Mouse (Mus musculus): ENCODE measurements at regions not wholly inside any gene's neighbourhood (a gene's known extent, or its start where the extent isn't known, plus 50 kb on each side); places are given as distances from the start of the nearest gene placed in this dataset.
"Not testable (repeated sequence)": the region's sequence is repeated elsewhere in the genome, so short reads cannot be mapped to it uniquely, and the experiment has no call there.

- DNase-seq: peak; percentile 7
These were observed 225.6 kb upstream of the Gm11146 start for GRCm38 (mm10) chr16:77827322-77828117.

GRCm38 (mm10) chr16:77799709-77800108 lies 197.8 kb upstream of the Gm11146 start:
- DNase-seq: no peak

- no peak for DNase-seq
These were observed 195.0 kb upstream of the Gm11146 start for GRCm38 (mm10) chr16:77796926-77797325.

- DNase-seq: no peak
These were observed 187.8 kb upstream of the Gm11146 start for GRCm38 (mm10) chr16:77789652-77790051.

- no peak for DNase-seq
These were observed 187.3 kb upstream of the Gm11146 start for GRCm38 (mm10) chr16:77789206-77789605.

- DNase-seq: no peak
These were observed 186.9 kb upstream of the Gm11146 start for GRCm38 (mm10) chr16:77788781-77789150.

- peak; percentile 28 for DNase-seq
These were observed 186.3 kb upstream of the Gm11146 start for GRCm38 (mm10) chr16:77788041-77788780.

- no peak for DNase-seq
These were observed 185.1 kb upstream of the Gm11146 start for GRCm38 (mm10) chr16:77787025-77787424.

- DNase-seq: no peak
These were observed 177.1 kb upstream of the Gm11146 start for GRCm38 (mm10) chr16:77779019-77779418.

GRCm38 (mm10) chr16:77772075-77772474 lies 170.2 kb upstream of the Gm11146 start:
- DNase-seq: no peak

GRCm38 (mm10) chr16:77760926-77761347 lies 159.0 kb upstream of the Gm11146 start:
- no peak for DNase-seq

- no peak for DNase-seq
These were observed 158.6 kb upstream of the Gm11146 start for GRCm38 (mm10) chr16:77760479-77760878.

GRCm38 (mm10) chr16:77759997-77760396 lies 158.1 kb upstream of the Gm11146 start:
- peak; percentile 15 for DNase-seq

GRCm38 (mm10) chr16:77754882-77755281 lies 153.0 kb upstream of the Gm11146 start:
- DNase-seq: no peak

GRCm38 (mm10) chr16:77749474-77749873 lies 147.6 kb upstream of the Gm11146 start:
- no peak for DNase-seq

GRCm38 (mm10) chr16:77743838-77744237 lies 141.9 kb upstream of the Gm11146 start:
- DNase-seq: no peak

- no peak for DNase-seq
These were observed 136.9 kb upstream of the Gm11146 start for GRCm38 (mm10) chr16:77738821-77739220.

GRCm38 (mm10) chr16:77719377-77719776 lies 117.5 kb upstream of the Gm11146 start:
- DNase-seq: no peak

- DNase-seq: not testable (repeated sequence)
These were observed 115.9 kb upstream of the Gm11146 start for GRCm38 (mm10) chr16:77717766-77718165.

GRCm38 (mm10) chr16:77704726-77705125 lies 102.8 kb upstream of the Gm11146 start:
- peak; percentile 7 for DNase-seq

- no peak for DNase-seq
These were observed 93.5 kb upstream of the Gm11146 start for GRCm38 (mm10) chr16:77695443-77695842.

GRCm38 (mm10) chr16:77687056-77687839 lies 85.4 kb upstream of the Gm11146 start:
- DNase-seq: no peak

- DNase-seq: no peak
These were observed 83.8 kb upstream of the Gm11146 start for GRCm38 (mm10) chr16:77685651-77686190.
